Mouse (Mus musculus): ENCODE results near the gene Bsg. TPM values are rescaled to one million over a fixed set of nuclear protein-coding genes. Genes with fewer than 3 reads are reported as not detected.

Gene Bsg
- 293 TPM for polyA plus RNA-seq (2014; fragmentation: Illumina TruSeq; extraction: RNeasy Lipid Tissue Mini Kit (QIAGEN cat#74804); ENCODE audit: low read depth, low replicate concordance)

DNA sequence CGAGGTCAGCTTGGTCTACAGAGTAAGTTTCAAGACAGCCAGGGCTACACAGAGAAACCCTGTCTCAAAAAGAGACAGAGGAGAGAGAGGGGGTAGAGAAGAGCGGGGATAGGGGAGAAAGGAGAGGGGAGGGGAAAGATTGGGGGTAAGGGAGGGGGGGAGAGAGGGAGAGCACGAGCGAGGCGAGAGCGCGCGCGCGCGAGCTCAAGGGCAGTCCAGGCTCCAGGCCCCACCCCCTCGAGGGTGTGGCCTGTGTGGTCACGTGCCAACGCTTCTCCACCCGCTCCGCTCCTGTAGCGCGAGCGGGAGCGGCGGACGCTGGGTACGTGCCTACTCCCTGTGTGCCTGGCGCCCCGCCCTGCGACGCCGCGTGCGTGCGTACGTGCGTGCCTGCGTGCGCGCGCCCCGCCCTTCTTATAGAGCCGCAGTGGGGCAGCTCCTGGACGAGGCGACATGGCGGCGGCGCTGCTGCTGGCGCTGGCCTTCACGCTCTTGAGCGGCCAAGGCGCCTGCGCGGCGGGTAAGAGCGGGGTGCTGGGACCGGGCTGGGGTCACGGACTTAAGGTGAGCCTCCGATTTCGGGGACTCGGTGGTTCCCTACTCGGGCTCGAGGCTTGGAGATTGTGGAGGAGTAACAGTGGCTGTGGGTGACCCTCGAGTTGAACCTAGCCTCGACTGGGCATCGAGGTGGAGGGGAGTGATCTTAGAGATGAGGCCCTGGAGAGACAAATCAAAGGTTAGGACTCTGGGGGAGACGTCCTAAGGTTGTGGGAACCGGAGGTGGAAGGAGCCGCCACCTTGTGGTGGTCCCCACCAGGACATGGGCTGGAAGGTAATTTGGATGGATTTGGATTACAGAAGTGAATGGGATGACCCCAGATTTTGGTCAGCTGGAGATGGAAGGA is at the start of gene Bsg:
Gene Bsg, plus strand, starts transcription at position 427 of the 905 bp plus-strand sequence.

DNA sequence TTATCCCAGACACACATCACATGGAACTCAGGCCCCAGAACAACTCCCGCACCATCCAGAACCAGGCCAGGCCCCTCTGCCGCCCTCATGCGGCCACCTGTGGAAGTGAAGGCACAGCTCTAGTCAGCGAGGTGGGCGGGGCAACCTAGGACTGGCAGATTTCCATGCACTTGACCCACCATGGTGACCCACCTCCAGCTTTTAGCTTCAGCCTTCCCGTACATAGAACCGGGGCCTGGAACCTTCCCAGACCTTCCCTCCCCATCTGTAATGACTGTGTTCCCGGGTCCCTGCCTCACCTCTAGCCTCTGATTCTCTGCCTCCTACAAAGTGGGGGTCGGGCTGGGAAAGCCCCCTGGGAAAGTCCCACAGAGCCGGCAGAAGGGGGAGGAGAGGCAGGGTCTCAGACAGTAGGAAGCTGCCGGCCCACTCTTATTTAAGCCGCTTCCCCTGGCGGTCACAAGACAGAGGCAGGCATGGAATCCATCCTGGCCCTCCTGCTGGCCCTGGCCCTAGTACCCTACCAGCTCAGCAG is 40.1 kb upstream of the Bsg start, which contains the start of gene Madcam1:
Gene Madcam1, plus strand, starts transcription at position 429 of the 535 bp plus-strand sequence.

DNA sequence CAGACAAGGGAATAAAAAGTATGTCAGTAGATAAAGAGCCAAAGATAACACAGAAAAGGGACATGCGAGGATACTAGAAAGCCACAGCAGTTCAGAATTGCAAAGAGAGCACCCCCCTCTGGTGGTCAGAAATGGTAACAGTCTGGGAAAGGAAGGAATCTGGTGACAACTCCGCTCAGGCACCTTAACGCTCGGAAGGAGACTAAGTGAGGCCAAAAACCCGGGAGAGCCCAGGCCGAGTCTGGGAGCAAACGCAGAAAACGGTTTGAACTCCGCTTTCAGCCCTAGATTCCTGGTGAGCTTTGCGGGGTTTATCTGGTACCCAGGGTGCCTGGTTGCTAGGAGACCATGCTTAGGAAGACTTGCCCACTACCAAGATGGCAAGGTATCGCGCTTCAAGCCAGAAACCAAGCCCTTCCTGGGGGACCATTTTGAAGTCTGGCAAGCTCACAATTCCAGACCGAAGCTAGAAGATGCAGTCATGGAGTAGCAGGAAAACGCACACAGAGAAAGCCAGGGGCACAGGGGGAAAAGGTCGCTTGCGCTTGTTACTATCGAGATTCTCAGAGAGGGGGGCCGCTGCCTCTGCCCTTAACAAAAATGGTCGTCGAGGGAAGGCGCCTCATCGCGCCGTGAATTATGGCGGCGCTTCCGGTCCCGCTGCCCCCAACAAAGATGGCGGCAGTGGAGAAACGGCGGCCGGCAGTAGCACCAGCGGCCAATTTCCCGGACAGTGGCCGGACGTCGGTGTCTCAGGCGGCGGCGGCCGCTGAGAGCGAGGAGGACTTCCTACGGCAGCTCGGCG is 35.3 kb upstream of the Bsg start, which contains the start of gene Tpgs1:
Gene Tpgs1, plus strand, starts transcription at position 599 of the 805 bp plus-strand sequence.

DNA sequence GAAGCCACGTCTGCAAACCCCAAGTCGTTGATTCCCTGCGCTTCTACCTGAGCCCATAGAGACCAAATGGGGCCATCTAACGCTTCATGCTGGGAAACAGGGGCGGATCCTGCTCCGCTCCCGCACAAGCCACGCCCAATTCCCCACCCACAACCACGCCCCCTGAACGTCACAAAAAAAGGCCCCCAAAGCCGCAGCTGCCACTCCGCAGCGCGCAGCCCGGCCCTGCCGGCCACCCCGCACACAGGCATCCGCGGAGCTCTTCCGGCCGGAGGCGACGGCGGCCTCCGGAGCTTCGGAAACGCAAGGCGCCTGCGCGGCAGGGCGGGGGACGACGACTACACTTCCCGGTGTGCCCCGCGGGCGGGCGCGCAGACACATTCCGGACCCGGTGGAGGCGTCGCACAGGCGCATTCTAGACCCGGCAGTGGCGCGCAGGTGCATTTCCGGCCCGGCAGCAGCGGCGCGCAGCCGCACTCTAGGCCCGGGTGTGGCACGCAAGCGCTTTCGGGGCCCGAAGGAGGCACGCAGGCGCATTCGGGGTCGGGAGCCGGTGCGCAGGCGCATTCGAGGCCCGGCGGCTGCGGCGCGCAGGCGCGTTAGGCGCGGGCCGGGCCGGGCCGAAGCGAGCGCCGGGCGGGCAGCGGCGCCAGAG is 22.6 kb upstream of the Bsg start, which contains the start of gene Cdc34:
Gene Cdc34, plus strand, starts transcription at position 605 of the 655 bp plus-strand sequence.

DNA sequence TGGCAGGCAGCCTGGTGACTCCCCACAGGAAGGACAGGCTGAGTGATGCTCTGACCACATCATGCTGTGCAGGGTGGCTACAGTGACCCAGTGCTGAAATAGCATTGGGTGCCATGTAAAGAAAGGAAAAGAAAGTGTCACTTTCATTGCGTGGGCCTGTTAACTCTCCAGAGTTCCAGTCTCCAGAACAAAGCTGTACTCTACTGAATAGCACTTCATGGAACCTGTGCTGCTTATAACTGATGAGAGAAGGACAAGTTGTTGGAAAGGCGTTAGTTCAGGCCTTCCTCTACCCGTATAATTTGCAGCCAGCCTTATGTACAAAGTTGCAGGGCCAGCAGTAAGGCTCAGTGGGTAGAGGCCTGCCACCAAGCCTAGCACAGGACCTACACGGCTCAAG is 15.6 kb upstream of the Bsg start, which contains the start of gene Gzmm:
Gene Gzmm, plus strand, starts transcription at position 301 of the 400 bp plus-strand sequence.

DNA sequence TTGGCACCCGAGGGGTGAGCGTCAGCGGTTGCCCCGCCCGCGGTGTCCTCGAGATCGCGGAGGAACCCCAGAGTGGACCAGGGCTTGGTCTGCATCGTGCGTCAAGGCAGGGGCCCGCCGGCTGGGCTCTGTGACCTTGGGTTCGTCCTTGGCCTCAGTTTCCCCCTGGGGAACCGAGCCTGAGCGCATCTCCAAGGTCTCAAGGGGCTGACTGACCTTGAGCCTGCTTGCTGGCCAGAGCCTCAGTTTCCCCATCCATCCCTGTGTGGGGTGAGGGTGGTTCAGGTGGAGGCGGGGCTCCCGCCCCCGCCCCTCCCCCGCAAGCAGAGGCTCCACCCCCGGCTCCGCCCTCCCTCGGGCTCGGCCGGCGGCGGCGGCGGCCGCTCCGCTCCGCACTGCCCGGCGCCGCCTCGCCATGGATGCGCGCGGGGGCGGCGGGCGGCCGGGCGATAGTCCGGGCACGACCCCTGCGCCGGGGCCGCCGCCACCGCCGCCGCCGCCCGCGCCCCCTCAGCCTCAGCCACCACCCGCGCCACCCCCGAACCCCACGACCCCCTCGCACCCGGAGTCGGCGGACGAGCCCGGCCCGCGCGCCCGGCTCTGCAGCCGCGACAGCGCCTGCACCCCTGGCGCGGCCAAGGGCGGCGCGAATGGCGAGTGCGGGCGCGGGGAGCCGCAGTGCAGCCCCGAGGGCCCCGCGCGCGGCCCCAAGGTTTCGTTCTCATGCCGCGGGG is 12.1 kb downstream of the Bsg start, which contains the start of gene Hcn2:
Gene Hcn2, plus strand, starts transcription at position 381 of the 734 bp plus-strand sequence.

DNA sequence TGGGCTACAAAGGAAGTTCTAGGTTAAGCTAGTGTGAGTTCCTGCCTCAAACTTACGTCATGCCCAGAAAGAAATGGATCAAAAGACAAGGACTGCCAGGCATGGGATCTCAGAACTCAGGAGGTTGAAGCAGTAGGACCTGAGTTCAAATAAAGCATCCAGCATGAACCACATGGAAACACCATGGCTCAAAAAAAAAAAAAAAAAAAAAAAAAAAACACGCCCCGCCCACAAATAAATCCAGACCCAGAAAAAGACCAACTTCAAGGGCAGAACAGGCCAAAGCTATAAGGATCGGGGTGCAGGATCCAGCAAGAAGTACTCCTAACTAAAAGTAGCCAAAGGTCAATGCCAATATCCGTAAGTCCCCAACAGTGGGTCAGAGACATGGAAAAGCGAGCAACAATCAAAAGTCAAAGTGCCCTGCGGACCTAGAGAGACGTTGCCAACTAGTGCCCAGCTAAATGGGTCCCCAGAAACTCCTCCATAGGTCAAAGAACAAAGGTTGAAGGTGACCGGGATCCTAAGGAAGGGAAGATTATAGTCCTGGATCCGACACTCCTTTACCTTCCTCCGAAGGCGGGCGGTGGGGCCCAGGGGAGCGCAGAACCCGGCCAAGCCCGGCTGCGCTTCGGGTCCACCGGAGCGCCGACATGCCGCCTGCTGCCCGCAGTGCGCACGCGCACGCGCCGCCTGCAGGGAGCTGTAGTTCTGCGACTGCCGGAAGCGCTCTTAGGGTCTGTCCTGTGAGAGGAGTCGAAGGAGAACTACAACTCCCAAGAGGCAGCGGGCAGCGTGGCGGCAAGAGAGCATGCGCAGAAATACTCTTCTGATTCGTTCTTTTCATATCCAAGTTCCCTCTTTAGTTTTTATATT is 41.8 kb downstream of the Bsg start, which contains the start of gene Polrmt:
Gene Polrmt, minus strand, starts transcription at position 684 of the 876 bp plus-strand sequence.

DNA sequence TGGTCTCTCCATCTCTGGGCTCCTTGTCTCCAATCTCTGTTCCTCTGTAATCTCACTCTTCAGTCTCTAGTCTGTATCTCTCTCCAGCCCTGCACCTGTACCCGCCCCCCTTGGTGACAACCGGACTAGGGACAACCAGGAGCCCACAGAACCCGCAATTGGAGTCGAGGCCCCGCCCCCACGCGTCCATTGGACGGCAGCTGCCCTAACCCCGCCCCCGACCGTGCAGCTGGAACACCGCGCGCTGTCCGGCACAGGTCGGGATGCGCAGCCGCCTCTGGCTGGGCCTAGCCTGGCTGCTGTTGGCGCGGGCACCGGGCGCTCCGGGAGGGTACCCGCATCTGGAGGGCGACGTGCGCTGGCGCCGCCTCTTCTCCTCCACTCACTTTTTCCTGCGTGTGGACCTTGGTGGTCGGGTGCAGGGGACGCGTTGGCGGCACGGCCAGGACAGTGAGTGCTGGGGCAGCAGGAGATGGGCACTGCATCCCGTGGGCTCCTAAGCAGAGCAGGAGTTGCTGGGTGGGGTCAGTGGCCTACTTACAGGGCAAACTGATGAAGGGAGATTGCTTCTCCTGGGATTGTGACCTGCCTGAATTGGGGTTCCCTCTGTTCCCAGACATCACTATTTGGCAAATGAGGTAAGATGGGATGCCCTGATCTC is 50.7 kb downstream of the Bsg start, which contains the start of gene Fgf22:
Gene Fgf22, plus strand, starts transcription at position 221 of the 661 bp plus-strand sequence.

Other genes with a start within 250 kb of the Bsg start
- not detected for gene Vmn2r83, start 235.8 kb upstream of the Bsg start, polyA plus RNA-seq (2014; fragmentation: Illumina TruSeq; extraction: RNeasy Lipid Tissue Mini Kit (QIAGEN cat#74804); ENCODE audit: low read depth, low replicate concordance)
- 3.4 TPM for gene Plpp2, start 170.7 kb upstream of the Bsg start, polyA plus RNA-seq (2014; fragmentation: Illumina TruSeq; extraction: RNeasy Lipid Tissue Mini Kit (QIAGEN cat#74804); ENCODE audit: low read depth, low replicate concordance)
- not detected for gene Mier2, start 149.3 kb upstream of the Bsg start, polyA plus RNA-seq (2014; fragmentation: Illumina TruSeq; extraction: RNeasy Lipid Tissue Mini Kit (QIAGEN cat#74804); ENCODE audit: low read depth, low replicate concordance)
- gene Theg, start 117.2 kb upstream of the Bsg start, polyA plus RNA-seq (2014; fragmentation: Illumina TruSeq; extraction: RNeasy Lipid Tissue Mini Kit (QIAGEN cat#74804); ENCODE audit: low read depth, low replicate concordance) = not detected
- gene C2cd4c, start 90.5 kb upstream of the Bsg start, polyA plus RNA-seq (2014; fragmentation: Illumina TruSeq; extraction: RNeasy Lipid Tissue Mini Kit (QIAGEN cat#74804); ENCODE audit: low read depth, low replicate concordance) = not detected
- gene Shc2, start 66.6 kb upstream of the Bsg start, polyA plus RNA-seq (2014; fragmentation: Illumina TruSeq; extraction: RNeasy Lipid Tissue Mini Kit (QIAGEN cat#74804); ENCODE audit: low read depth, low replicate concordance) = not detected
- gene Odf3l2, start 58.8 kb upstream of the Bsg start, polyA plus RNA-seq (2014; fragmentation: Illumina TruSeq; extraction: RNeasy Lipid Tissue Mini Kit (QIAGEN cat#74804); ENCODE audit: low read depth, low replicate concordance) = not detected
- gene Madcam1, start 39.9 kb upstream of the Bsg start, polyA plus RNA-seq (2014; fragmentation: Illumina TruSeq; extraction: RNeasy Lipid Tissue Mini Kit (QIAGEN cat#74804); ENCODE audit: low read depth, low replicate concordance) = not detected
- not detected for gene Tpgs1, start 35.1 kb upstream of the Bsg start, polyA plus RNA-seq (2014; fragmentation: Illumina TruSeq; extraction: RNeasy Lipid Tissue Mini Kit (QIAGEN cat#74804); ENCODE audit: low read depth, low replicate concordance)
- gene Cdc34, start 22.3 kb upstream of the Bsg start, polyA plus RNA-seq (2014; fragmentation: Illumina TruSeq; extraction: RNeasy Lipid Tissue Mini Kit (QIAGEN cat#74804); ENCODE audit: low read depth, low replicate concordance) = not detected
- not detected for gene Gzmm, start 15.5 kb upstream of the Bsg start, polyA plus RNA-seq (2014; fragmentation: Illumina TruSeq; extraction: RNeasy Lipid Tissue Mini Kit (QIAGEN cat#74804); ENCODE audit: low read depth, low replicate concordance)
- gene Hcn2, start 12.1 kb downstream of the Bsg start, polyA plus RNA-seq (2014; fragmentation: Illumina TruSeq; extraction: RNeasy Lipid Tissue Mini Kit (QIAGEN cat#74804); ENCODE audit: low read depth, low replicate concordance) = not detected
- gene Polrmt, start 42.1 kb downstream of the Bsg start, polyA plus RNA-seq (2014; fragmentation: Illumina TruSeq; extraction: RNeasy Lipid Tissue Mini Kit (QIAGEN cat#74804); ENCODE audit: low read depth, low replicate concordance) = 4.2 TPM
- not detected for gene Fgf22, start 50.6 kb downstream of the Bsg start, polyA plus RNA-seq (2014; fragmentation: Illumina TruSeq; extraction: RNeasy Lipid Tissue Mini Kit (QIAGEN cat#74804); ENCODE audit: low read depth, low replicate concordance)
- gene Rnf126, start 62.5 kb downstream of the Bsg start, polyA plus RNA-seq (2014; fragmentation: Illumina TruSeq; extraction: RNeasy Lipid Tissue Mini Kit (QIAGEN cat#74804); ENCODE audit: low read depth, low replicate concordance) = 0.36 TPM
- gene Fstl3, start 72.8 kb downstream of the Bsg start, polyA plus RNA-seq (2014; fragmentation: Illumina TruSeq; extraction: RNeasy Lipid Tissue Mini Kit (QIAGEN cat#74804); ENCODE audit: low read depth, low replicate concordance) = 2.6 TPM
- gene Prss57, start 86.5 kb downstream of the Bsg start, polyA plus RNA-seq (2014; fragmentation: Illumina TruSeq; extraction: RNeasy Lipid Tissue Mini Kit (QIAGEN cat#74804); ENCODE audit: low read depth, low replicate concordance) = not detected
- gene Palm, start 89.1 kb downstream of the Bsg start, polyA plus RNA-seq (2014; fragmentation: Illumina TruSeq; extraction: RNeasy Lipid Tissue Mini Kit (QIAGEN cat#74804); ENCODE audit: low read depth, low replicate concordance) = 1.1 TPM
- 0.49 TPM for gene Misp, start 116.5 kb downstream of the Bsg start, polyA plus RNA-seq (2014; fragmentation: Illumina TruSeq; extraction: RNeasy Lipid Tissue Mini Kit (QIAGEN cat#74804); ENCODE audit: low read depth, low replicate concordance)
- gene Ptbp1, start 149.9 kb downstream of the Bsg start, polyA plus RNA-seq (2014; fragmentation: Illumina TruSeq; extraction: RNeasy Lipid Tissue Mini Kit (QIAGEN cat#74804); ENCODE audit: low read depth, low replicate concordance) = 40.9 TPM
- not detected for gene Prtn3, start 170.0 kb downstream of the Bsg start, polyA plus RNA-seq (2014; fragmentation: Illumina TruSeq; extraction: RNeasy Lipid Tissue Mini Kit (QIAGEN cat#74804); ENCODE audit: low read depth, low replicate concordance)
- not detected for gene Plppr3, start 170.1 kb downstream of the Bsg start, polyA plus RNA-seq (2014; fragmentation: Illumina TruSeq; extraction: RNeasy Lipid Tissue Mini Kit (QIAGEN cat#74804); ENCODE audit: low read depth, low replicate concordance)
- gene Elane, start 181.8 kb downstream of the Bsg start, polyA plus RNA-seq (2014; fragmentation: Illumina TruSeq; extraction: RNeasy Lipid Tissue Mini Kit (QIAGEN cat#74804); ENCODE audit: low read depth, low replicate concordance) = not detected
- gene Cfd, start 186.4 kb downstream of the Bsg start, polyA plus RNA-seq (2014; fragmentation: Illumina TruSeq; extraction: RNeasy Lipid Tissue Mini Kit (QIAGEN cat#74804); ENCODE audit: low read depth, low replicate concordance) = not detected
- 0.20 TPM for gene Med16, start 204.4 kb downstream of the Bsg start, polyA plus RNA-seq (2014; fragmentation: Illumina TruSeq; extraction: RNeasy Lipid Tissue Mini Kit (QIAGEN cat#74804); ENCODE audit: low read depth, low replicate concordance)
- not detected for gene Gm26602, start 206.4 kb downstream of the Bsg start, polyA plus RNA-seq (2014; fragmentation: Illumina TruSeq; extraction: RNeasy Lipid Tissue Mini Kit (QIAGEN cat#74804); ENCODE audit: low read depth, low replicate concordance)
- 0.16 TPM for gene Kiss1r, start 212.5 kb downstream of the Bsg start, polyA plus RNA-seq (2014; fragmentation: Illumina TruSeq; extraction: RNeasy Lipid Tissue Mini Kit (QIAGEN cat#74804); ENCODE audit: low read depth, low replicate concordance)
- 6.4 TPM for gene R3hdm4, start 216.7 kb downstream of the Bsg start, polyA plus RNA-seq (2014; fragmentation: Illumina TruSeq; extraction: RNeasy Lipid Tissue Mini Kit (QIAGEN cat#74804); ENCODE audit: low read depth, low replicate concordance)
- gene Arid3a, start 222.6 kb downstream of the Bsg start, polyA plus RNA-seq (2014; fragmentation: Illumina TruSeq; extraction: RNeasy Lipid Tissue Mini Kit (QIAGEN cat#74804); ENCODE audit: low read depth, low replicate concordance) = 3.1 TPM